Mouse (Mus musculus): ENCODE measurements around the gene Olfr1238. TPM values are rescaled to one million over a fixed set of nuclear protein-coding genes. Genes with fewer than 3 reads are reported as not detected.

Gene Olfr1238
- not detected for polyA plus RNA-seq (2012; fragmentation: generic; extraction: Trizol)

GRCm38 (mm10) chr2:89409576-89409975, at the start of gene Olfr1238:
Gene Olfr1238, minus strand, starts transcription at chr2:89409676.

DNA sequence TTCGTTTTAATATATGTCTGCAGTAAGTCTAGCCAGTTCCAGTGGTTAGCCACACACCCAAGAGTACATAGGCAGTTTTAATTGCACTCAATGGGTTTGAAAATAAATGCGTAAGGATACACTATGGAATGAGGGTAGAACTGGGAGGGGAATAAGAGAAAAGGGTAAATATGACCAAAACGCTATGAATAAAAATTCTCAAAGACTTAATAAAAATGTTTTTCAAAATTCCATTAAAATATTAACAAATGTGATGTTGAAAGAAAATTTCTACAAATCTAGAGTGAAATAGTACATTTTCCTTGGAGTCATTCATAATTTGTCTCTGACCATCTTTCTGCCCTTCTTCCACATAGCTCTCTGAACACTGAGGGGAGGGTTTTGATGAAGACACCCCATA, 33.4 kb upstream of the Olfr1238 start, which contains the start of gene Olfr1240:
Olfr1240 (minus strand) TSS at position 101 of the 400 bp plus-strand sequence.

DNA sequence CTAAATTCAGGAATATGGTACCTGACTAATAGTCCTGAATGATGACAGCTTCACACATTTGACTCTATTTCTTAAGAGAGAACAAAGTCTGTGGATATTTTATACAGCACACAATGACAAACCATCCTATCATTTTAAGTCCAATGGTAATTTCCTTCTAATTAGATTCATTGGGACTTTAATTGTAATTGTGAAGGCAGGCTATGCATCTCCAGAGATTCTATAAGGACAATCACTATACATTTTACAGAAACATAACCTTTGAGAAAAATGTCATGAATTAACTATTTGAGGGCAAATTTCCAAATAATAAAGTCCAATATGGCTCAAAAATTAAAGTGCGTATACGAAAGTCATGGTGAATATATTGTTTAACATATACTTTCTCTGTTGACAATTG, 10.8 kb upstream of the Olfr1238 start, which contains the start of gene Olfr1239:
Olfr1239 (minus strand) TSS at position 101 of the 400 bp plus-strand sequence.

GRCm38 (mm10) chr2:89364765-89365164, 44.7 kb downstream of the Olfr1238 start, which contains the start of gene Olfr1234:
Gene Olfr1234, minus strand, starts transcription at chr2:89364865.

Other genes starting within 250 kb of the Olfr1238 start
- gene Olfr1224-ps1, start 245.6 kb downstream of the Olfr1238 start, polyA plus RNA-seq (2012; fragmentation: generic; extraction: Trizol), result not detected
- not detected for gene Olfr1225, start 235.0 kb downstream of the Olfr1238 start, polyA plus RNA-seq (2012; fragmentation: generic; extraction: Trizol)
- not detected for gene Olfr1226, start 209.6 kb downstream of the Olfr1238 start, polyA plus RNA-seq (2012; fragmentation: generic; extraction: Trizol)
- not detected for gene Olfr1228, start 155.6 kb downstream of the Olfr1238 start, polyA plus RNA-seq (2012; fragmentation: generic; extraction: Trizol)
- gene Olfr1229, start 121.7 kb downstream of the Olfr1238 start, polyA plus RNA-seq (2012; fragmentation: generic; extraction: Trizol), result not detected
- not detected for gene Olfr1230, start 112.4 kb downstream of the Olfr1238 start, polyA plus RNA-seq (2012; fragmentation: generic; extraction: Trizol)
- gene Olfr1231, start 102.6 kb downstream of the Olfr1238 start, polyA plus RNA-seq (2012; fragmentation: generic; extraction: Trizol), result not detected
- not detected for gene Olfr1232, start 80.0 kb downstream of the Olfr1238 start, polyA plus RNA-seq (2012; fragmentation: generic; extraction: Trizol)
- gene Olfr1233, start 67.3 kb downstream of the Olfr1238 start, polyA plus RNA-seq (2012; fragmentation: generic; extraction: Trizol), result not detected
- not detected for gene Olfr1234, start 44.8 kb downstream of the Olfr1238 start, polyA plus RNA-seq (2012; fragmentation: generic; extraction: Trizol)
- not detected for gene Olfr1239, start 10.7 kb upstream of the Olfr1238 start, polyA plus RNA-seq (2012; fragmentation: generic; extraction: Trizol)
- gene Olfr1240, start 33.3 kb upstream of the Olfr1238 start, polyA plus RNA-seq (2012; fragmentation: generic; extraction: Trizol), result not detected
- not detected for gene Olfr1241, start 77.5 kb upstream of the Olfr1238 start, polyA plus RNA-seq (2012; fragmentation: generic; extraction: Trizol)
- gene Olfr1242, start 88.7 kb upstream of the Olfr1238 start, polyA plus RNA-seq (2012; fragmentation: generic; extraction: Trizol), result not detected
- not detected for gene Olfr1243, start 121.8 kb upstream of the Olfr1238 start, polyA plus RNA-seq (2012; fragmentation: generic; extraction: Trizol)
- not detected for gene Olfr1245, start 168.8 kb upstream of the Olfr1238 start, polyA plus RNA-seq (2012; fragmentation: generic; extraction: Trizol)
- gene Olfr1246, start 183.5 kb upstream of the Olfr1238 start, polyA plus RNA-seq (2012; fragmentation: generic; extraction: Trizol), result not detected
- gene Olfr1247, start 204.5 kb upstream of the Olfr1238 start, polyA plus RNA-seq (2012; fragmentation: generic; extraction: Trizol), result not detected
- not detected for gene Olfr1248, start 208.6 kb upstream of the Olfr1238 start, polyA plus RNA-seq (2012; fragmentation: generic; extraction: Trizol)
- gene Olfr1249, start 225.3 kb upstream of the Olfr1238 start, polyA plus RNA-seq (2012; fragmentation: generic; extraction: Trizol), result not detected